Mouse (Mus musculus): ENCODE data around the gene Pgrmc2.
A peak's percentile ranks its signal among the peaks of the same experiment; 100 is the strongest.

Pgrmc2 gene

DNA sequence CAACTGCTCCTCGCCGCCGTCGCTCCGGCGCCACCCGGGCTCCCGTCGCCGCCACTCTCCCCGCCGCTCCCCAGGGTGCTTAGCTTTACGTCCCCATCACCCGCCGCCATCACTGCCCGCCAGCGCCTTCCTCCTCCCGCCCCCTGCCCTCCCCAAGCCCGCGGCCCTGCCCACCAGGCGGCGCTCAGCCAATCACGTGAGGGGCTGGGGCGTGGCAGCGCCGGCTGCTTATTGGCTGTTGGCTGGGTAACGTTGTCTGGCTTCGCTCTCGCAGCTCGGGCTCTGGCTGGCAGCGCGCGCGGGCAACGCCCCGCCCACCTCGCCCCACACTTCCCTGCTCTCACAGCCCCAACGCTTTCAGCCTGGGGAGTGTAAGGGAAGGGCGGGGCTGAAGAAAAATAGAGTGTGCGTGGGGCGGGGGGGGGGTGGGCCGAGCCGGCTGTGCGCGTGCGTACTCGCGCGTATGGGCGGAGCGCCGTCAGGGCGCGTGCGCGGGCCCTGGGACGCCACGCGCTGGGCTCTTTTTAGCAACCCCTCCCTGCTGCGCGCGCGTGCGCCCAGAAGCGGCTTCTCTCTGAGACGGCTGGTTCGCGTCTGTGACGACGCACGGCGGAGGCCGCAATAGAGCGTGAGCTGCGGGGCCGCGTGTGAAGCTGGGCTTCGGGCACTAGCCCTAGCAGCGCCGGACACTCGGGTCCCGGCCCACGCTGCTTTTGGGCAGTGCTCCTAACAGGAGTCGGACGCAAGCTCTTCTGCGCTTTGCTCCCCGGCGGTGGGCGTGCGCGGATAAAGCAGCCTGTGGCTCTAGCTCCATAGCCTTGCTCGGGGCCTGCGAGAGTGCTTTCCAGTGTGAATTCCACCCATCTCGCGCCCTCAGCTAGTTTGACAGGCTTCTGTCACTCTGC, at the start of gene Pgrmc2:
Gene Pgrmc2, minus strand, starts transcription at position 162 of the 905 bp plus-strand sequence.
- DNase-seq: peak; percentile 99

DNA sequence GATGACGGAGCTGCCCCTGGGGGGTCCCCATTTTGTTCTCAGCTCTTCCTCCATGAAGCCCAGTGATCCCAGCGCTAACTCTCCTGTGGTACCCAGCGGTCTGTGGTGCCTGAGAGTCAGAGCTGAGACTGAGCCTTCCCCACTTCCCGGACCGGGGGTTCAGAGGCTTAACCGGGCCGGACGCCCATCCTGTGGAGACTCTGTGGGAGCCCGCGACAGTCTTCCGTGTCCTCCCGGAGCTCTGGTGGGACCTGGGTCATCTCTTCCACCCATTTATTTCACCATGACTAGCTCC, 41.1 kb upstream of the Pgrmc2 start:
- no peak for DNase-seq

DNA sequence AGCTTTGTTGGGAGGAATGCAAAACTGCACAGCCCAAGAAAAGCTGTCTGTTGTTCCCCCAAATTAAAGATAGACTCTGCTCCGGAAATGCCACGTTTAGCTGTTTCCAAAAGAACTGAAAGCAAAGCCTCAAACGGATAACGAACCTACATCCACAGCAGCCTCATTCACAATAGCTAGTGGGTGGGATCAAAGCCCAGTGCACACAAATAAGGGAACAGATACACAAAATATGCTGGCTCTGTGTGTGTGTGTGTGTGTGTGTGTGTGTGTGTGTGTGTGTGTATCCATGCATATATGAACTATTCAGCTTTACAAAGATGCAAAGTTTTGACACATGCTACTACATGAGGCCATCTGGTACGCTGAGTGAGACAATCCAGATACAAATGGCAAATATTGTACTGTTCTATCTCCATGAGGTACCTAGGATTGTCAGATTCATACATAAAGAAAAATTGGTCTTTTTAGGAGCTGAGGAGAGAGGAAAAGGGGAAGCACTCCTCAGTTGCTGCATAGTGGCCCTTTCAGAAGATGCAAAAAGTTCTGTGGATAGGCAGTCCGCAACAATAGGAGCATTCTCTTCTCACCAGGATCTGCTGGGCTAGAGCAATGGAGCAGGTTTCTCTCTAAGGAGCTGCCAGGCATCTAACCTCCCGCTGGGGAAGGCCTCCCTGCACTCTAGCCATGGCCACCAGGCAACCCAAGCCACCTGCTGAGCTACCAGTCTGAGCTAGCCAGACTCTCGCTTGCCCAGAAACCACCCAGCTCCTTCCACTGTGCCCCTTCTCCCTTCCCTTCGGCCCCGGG, 40.5 kb upstream of the Pgrmc2 start:
- no peak for DNase-seq

DNA sequence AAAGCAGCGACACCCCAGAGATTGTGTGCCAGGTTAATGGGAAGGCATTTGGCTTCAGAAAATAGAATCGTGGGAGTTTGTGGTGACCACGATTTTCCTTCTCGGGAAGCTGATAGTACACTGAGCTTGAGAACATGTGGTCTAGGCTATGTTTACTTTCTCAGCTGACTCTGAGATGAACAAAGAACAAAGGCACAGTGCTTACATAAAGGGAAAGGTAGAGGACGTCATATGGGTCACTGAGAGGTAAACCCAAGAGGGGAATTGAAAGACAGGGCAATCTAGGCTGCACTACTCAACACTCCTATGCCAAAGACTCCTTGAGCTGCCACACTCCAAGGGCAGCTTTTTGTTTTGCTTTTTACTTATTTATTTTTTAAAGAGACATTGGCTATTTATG, 35.3 kb upstream of the Pgrmc2 start:
- no peak for DNase-seq

DNA sequence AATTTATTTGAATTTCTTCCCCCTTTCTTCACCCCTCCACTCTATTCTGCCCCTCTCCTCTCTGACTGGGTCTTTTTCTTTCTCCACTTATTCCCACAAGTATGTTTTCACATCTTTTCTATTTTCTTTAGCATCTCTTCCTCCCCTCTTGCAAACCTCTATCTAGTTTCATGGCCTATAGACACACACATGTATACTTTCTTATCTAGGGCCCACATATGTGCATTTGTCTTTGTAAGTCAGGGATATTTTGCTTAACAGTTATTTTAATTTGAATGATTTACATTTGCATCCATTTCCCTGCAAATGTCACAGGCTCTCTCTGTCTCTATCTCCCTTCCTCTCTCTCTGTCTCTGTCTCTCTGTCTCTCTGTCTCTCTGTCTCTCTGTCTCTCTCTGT, 34.6 kb upstream of the Pgrmc2 start:
- no peak for DNase-seq

DNA sequence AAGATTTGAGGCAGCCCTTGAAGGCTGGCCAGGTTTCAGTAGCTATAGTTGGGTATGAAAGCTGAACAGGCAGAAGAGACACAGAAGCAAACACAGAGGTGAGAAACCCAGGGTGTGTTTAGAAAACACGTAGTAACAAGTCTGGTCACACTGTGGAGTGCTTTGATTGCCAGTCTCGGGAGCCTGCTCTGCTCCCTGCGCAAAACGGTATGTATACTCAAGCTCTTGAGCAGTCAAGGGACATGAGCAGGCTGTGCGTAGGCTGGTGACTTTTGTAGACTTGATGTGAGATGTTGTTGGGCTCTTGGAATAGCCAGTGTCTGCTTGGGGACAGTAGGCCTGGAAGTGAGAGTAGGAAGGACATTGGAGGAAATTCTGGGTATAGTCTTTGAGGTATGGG, 30.3 kb upstream of the Pgrmc2 start:
- no peak for DNase-seq

DNA sequence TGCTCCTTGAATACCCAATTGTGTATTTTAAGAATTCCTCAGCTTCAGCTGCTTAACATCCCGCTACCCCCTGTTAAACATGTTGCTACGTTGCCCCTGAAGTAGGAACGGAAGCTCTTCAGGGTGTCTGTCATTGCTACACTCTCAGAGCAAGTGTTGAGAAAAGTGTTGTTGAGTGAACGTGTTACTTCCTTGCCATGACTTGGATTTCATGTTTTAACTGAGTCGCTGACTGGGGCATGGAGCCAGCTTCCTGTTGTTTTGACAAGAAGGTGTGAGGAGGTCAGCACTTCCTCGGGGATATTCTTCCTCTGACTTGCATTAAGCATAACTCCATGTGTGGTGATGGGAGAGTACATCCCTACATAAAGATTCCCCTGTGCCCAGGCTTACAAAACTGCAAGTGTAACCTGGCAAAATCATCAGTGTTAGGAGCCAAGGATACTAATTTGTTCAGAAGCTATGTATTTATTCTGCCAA, 25.5 kb upstream of the Pgrmc2 start:
- DNase-seq: peak; percentile 48

DNA sequence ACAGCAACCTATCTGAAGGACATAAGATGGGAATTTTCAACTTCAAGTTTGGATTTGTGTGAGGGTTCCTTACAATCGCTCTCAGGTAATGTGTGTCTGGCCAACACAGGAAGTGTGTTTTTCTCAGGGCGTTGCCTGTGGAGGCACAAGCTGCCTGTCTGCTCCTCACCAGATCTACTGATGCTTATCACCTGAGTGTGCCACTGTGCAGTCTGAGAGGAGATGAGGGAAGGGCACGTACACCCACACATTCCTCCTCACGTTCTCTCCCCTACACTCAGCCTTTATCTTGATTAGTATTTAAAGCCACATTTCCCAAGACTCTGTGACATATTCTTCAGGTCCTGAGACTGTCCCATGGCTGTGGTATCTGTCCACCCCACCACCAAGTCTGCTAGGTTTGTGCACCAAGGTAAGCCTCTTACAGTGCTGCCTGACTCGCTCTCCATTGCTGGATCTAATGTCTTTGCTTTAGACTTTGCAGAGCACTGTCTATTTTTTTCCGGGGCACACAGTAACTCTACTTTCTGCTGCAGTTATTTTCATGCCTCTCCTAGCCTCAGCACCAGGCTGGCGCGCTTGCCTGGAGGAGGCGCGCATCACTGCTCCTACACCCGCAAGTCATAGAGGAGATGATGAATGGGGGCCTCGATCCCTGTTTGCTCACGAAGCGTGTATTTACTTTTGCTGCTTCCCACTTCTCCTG, 24.9 kb upstream of the Pgrmc2 start:
- DNase-seq: no peak

DNA sequence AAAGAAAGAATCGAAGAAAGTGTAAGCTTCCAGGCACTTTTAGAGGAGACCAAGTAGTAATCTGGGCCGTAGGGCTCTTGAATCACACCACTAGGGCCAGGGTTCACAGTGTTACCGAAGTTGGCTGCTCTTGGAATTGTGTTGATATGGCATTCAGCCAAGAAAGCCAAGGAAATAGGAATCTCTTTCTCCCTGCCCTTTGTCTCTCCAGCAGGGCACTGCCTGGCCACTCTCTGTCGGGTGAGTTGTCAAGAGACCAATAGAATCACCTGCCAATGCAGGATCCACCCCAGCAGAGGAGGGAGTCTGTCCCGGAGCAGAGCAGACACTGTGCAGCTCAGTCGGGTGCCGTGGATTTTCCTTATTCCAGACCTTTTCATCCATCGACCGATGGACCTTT, 19.1 kb upstream of the Pgrmc2 start:
- no peak for DNase-seq

DNA sequence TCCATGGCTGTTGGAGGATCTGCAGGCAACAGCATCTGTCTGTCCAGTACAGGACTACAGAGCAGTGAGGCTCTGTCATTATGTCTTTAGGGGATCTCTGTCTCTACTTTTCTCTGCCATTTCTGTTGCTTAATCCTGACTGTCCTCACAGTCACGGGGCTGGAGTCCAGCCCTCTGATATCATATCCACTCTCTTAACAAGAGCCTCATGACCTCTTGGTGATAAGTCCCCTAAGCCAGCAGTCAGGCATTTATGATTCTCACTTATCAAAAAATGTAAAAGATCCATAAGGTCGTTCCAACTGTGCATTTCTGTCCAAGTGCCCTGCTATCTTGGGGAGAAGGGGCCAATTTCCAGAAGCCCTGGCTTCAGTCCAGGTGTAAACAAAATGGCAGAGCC, 17.3 kb upstream of the Pgrmc2 start:
- no peak for DNase-seq

DNA sequence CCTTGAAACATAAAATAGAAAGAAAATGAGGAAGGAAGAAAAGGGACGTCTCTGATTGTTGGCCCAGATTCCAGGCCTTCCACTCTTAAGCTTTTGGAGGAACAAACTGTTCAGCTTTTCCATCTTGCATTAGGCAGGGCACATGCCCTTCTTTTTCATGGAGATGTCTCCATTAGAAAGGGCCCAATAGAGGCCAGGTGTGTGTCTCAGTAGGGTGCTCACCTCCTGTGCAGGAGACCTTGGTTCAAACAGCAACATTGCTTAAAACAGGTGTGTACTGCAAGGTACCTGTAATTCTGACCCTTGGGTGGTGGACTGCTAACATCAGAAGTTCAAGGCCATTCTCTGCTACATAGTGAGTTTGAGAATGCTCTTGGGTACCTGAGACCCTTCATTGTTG, 16.8 kb upstream of the Pgrmc2 start:
- DNase-seq: no peak

DNA sequence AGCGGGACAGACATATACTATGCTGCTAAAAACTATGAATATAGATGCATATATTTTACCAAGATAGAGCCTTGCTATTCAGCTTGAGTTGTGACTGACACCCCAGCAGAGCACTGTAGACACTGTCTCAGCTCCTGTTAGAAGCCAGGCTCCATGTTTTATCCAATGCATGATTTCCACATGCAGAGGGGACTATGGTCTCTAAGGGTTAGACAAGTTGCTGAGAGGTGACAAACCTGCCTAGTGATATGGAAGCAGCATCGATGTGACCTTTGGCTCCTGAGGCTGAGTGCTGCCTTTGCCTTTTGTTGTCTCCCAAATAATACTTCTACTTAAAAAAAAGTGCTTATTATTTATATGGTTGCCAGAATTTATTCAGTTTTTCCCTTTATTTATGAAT, 10.4 kb upstream of the Pgrmc2 start:
- no peak for DNase-seq

DNA sequence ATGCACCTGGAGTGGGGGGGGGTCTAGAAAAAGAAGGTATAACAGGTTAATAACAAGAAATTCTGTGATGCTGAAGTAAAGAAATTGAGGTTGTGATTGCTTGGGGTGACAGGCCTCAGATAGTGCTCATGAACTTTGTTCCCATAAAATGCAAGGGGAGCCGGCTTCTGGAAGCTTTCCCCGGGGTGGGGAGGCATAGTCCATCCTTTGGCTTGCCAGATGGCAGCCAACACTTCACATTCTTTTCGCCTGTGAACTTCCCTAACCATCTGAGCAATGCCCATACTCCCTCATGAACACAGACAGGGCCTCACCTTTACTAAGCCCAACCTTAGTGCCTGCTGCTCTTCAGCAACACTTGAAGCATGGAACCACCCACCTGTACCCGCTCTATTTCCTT, 9.5 kb upstream of the Pgrmc2 start:
- DNase-seq: peak; percentile 5

DNA sequence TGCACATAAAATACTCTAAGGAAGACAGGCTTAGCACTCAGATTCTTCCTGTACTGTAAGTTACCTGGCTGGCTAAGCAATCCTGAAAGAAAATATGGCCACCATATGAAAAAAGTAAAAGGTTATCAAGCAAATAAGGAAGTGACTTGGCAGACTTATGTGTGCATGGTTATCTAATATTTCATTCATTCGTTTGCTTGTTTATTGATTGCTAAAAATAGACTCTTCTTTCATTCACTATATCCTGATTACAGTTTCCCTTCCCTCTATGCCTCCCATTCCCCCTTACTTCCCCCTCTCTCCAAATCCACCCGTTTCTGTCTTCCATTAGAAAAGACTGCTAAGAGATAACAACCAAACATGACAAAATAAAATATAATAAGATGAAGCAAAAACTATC, 8.0 kb upstream of the Pgrmc2 start:
- no peak for DNase-seq

DNA sequence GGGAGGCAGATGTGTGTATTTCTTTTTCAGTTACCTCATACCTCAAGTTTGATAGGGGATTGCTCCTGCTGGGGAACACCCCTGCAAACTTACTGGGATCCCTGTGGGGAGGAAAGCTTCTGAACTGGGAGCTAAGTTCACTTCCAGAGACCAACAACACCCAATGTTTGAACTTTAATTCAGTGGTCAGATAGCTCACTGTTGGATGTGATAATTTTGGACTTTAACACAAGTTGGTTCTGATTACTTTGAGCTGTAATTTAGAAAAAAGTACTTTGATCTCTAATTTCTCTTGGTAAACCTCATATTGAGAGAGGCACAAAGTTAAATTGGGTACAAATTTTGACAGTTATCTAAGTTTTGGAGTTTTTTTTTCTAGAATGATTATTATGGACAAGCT, 4.2 kb upstream of the Pgrmc2 start:
- no peak for DNase-seq

DNA sequence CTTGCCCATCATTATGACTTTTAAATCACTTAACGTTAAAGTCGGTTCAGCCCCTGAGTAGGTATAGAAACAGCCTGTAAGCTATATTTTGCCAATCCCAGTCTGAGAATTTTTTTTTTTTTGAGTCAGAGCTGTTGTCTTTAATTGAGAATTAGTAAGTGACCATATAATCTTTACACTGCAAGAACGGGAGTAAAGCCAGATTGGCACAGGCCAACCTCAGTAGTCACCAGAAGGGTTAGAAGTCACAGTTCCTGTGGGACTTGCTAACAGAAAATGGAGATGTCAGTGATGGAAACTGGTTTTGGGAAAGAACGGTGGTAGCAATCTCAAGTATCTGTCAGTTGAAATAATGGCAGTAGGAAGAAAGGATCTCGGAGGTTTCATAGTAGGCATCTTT, 1.6 kb upstream of the Pgrmc2 start:
- no peak for DNase-seq

DNA sequence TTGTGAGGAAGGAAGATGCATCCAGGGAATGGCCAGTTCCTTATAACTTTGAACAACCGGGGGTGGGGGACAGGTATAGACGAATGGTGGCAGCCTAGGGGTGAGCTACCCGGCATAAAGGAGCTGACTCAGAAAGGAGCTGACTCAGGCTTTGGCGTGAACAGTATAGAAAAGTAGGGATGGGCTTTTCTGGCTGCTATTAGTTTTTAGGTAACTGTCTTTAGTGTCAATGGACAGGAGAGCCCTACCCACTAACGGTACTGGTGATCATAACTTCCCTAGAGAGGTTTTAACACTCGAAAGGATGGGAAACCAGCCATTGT, 905 bp upstream of the Pgrmc2 start:
- no peak for DNase-seq

DNA sequence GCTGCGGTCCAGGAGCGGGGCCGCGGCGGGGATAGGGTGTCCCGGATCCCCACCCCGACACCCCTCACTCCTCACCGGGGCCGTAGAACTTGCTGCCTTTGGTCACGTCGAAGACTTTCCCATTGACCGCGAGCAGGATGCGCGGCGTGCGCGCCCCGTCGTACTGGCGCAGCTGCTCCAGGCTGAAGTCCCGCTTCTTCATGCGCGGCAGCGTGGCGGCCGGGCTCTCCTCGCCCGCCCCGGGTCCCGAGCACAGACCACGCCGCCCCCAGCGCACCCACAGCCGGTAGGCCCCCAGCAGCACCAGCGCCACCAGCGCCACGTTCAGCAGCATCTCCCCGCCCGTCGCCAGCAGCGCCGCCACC, 344 bp downstream of the Pgrmc2 start:
- DNase-seq: no peak

DNA sequence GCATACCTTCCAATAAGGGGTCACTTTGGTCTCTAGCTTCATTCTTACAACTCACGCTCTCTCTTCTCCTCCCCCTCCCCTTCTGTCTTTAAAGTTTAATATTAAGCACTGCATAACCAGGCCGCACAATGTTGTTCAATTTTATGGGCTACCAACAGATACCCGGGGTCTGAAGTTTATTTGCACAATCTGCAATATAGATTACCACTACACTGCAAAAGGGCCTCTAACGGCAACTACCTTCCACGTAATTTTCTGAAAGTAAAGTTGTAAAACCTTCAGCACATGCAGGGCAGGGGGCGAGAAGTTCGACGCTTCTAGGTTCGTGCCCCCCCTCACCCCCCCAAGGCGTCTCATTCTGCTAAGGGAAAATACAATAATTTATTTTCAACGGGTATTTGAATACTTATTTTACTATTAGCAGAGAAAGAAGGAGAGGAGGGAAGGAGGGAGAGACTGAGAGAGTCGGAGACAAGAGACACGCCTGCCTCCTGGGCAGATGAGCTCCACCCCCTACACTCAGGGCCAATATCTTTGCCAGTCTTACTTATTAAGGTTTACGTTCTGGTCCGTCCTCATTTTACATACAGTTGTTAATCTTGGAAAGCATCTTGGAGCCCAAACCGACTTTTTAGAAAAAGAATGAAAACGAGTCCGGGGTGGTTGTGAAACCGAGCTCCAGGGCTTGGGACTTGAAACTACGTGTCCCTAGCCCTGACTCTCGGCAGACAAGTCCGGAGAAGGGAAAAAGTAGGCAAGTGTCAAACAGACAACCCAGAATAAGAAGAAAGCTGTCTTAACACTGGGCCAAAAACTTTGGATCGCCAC, 1.2 kb downstream of the Pgrmc2 start:
- DNase-seq: peak; percentile 32

DNA sequence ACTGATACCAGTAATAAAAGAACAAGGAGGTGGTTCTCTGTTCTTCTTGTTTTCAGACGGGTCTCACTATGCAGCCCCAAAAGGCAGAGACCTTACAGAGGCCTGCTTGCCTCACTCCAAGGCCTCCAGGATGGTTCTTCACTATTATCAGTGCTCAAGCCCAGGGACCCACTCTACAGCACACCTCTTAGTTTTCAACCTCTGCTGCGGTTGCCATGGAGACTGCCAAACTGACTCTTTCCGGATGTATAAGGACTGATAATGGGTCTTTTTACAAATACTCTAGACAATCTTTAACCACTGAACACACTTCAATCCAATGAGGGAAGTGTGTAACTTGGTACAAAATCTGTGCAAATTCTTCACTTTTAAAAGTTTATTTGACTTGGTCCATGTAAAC, 2.1 kb downstream of the Pgrmc2 start:
- no peak for DNase-seq

DNA sequence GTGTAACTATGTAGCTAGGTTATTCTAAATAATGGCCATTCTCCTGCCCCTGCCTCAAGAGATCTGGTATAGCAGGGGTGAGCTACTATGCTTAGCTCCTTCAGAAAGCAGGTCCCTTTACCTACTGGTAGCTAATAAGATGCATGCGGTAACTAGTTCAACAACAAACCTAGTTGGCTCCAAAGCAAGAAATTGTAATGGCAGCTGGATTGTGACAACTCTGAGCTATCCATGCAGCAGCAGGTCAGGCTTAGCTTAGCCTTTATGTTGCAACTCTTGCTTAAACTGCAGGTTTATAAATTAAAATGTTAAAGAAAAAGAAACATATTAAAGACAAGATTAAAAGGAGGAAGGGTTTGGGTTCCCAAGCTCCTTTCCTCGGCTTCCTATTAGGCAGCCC, 4.2 kb downstream of the Pgrmc2 start:
- DNase-seq: no peak

DNA sequence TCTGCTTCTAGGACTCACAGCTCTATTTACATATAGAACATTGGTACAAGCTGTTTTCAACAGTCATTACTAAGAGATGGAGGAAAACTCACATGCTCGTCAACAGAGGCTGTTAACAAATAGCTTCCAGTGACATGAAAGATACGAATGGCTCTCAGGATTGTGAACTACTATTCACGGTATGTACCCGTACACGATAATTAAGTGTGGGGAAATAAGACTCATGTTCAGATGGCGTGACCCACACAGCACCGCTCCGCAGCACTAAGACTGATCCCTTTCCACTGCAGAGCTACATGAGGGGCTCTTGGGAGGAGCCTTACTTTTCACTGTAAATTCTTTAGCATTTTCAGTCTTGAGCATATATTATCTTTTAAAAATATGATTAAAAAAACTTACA, 7.5 kb downstream of the Pgrmc2 start:
- no peak for DNase-seq

DNA sequence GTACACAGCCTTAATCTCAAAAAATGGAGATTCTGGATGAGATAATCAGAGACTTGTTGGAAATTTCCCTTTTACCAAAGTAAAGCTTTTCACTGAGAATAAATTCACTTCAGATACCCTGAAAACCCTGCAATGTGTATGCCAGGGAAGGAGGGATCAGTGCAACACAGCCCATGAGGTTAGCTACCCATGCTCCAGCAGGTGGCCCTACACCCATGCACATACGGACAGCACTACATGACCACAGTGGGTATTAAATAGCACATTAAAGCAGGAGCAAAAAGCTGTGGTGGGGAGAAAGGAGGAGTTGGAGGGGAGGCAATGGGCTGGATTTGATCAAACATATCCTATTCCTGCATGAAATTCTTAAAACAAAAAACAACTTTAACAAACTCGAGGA, 12.3 kb downstream of the Pgrmc2 start:
- DNase-seq: no peak

All from kidney, postnatal 14 days (tissue).